Mouse (Mus musculus) neural tube, embryonic 13.5 days (tissue): ENCODE measurements at regions not wholly inside any gene's neighbourhood (a gene's known extent, or its start where the extent isn't known, plus 50 kb on each side); places are given as distances from the start of the nearest gene placed in this dataset.
A peak's percentile ranks its signal among the peaks of the same experiment; 100 is the strongest.

ENCODE experiments used
- ATAC-seq: fragments of 200-750 bp; cut with Nextera tagmentation; 2 replicates; pipeline ENCODE4 v1.8.0; 2017; ENCODE audit warnings: low read depth, mild to moderate bottlenecking, moderate TSS enrichment, moderate library complexity
- H3K27ac ChIP-seq: fragments of 300-500 bp; sonication (generic); replicated peaks from 2 replicates; pipeline ENCODE4 v1.5.1; 2015; ENCODE audit warnings: moderate library complexity, mild to moderate bottlenecking, inconsistent platforms
- H3K27me3 ChIP-seq: fragments of 300-500 bp; sonication (generic); 2 replicates; pipeline ENCODE4 v1.6.1; 2015; ENCODE audit warnings: mild to moderate bottlenecking, inconsistent platforms
- H3K36me3 ChIP-seq: fragments of 300-500 bp; sonication (generic); 2 replicates; pipeline ENCODE4 v1.6.1; 2015; ENCODE audit warnings: mild to moderate bottlenecking, inconsistent platforms
- H3K4me1 ChIP-seq: fragments of 300-500 bp; sonication (generic); replicated peaks from 2 replicates; pipeline ENCODE4 v1.6.1; 2015; ENCODE audit warnings: inconsistent platforms
- H3K4me2 ChIP-seq: fragments of 300-500 bp; sonication (generic); 2 replicates; pipeline ENCODE4 v1.6.1; 2015; ENCODE audit warnings: inconsistent platforms, mild to moderate bottlenecking, moderate library complexity
- H3K4me3 ChIP-seq: fragments of 300-500 bp; sonication (generic); 2 replicates; pipeline ENCODE4 v1.5.1; 2015; ENCODE audit warnings: mild to moderate bottlenecking, inconsistent platforms
- H3K9ac ChIP-seq: fragments of 300-500 bp; sonication (generic); 2 replicates; pipeline ENCODE4 v1.6.1; 2015; ENCODE audit warnings: moderate library complexity, mild to moderate bottlenecking, inconsistent platforms
- H3K9me3 ChIP-seq: fragments of 300-500 bp; sonication (generic); 2 replicates; pipeline ENCODE4 v1.6.1; 2016; ENCODE audit warnings: inconsistent platforms
- WGBS: fragments of 180-500 bp; shearing (Covaris S2); methylation state at CpG from one replicate; pipeline ENCODE4 v1.1.7; 2015; 5-methylcytosine and 5-hydroxymethylcytosine counted together

GRCm38 (mm10) chr16:64391440-64392197 is 210.6 kb downstream of the Csnka2ip start:
- Histone ChIP-seq H3K9ac (no peak overlapping the region), H3K36me3 (no peaks in the 10 kb centered on the region), H3K9me3 (no peaks in the 10 kb centered on the region), H3K27me3 (no peaks in the 10 kb centered on the region), H3K4me3 (no peak overlapping the region), H3K27ac (no peak overlapping the region), H3K4me2 (no peak overlapping the region), H3K4me1 (no peaks in the 10 kb centered on the region)
- 64% methylated on average over 8 of the region's 8 CpGs for WGBS
- ATAC-seq = no peak

GRCm38 (mm10) chr16:64368608-64369399 is 233.4 kb downstream of the Csnka2ip start:
- no peak overlapping the region for H3K27ac ChIP-seq
- no peaks in the 10 kb centered on the region for H3K4me1 ChIP-seq
- no peak overlapping the region for H3K9ac ChIP-seq
- no peaks in the 10 kb centered on the region for H3K9me3 ChIP-seq
- no peak for ATAC-seq
- 86% methylated on average over 13 of the region's 13 CpGs for WGBS
- H3K36me3 ChIP-seq = no peaks in the 10 kb centered on the region
- no peaks in the 10 kb centered on the region for H3K27me3 ChIP-seq
- no peak overlapping the region for H3K4me3 ChIP-seq
- no peak overlapping the region for H3K4me2 ChIP-seq

GRCm38 (mm10) chr16:64347940-64348339 is 254.3 kb downstream of the Csnka2ip start:
- H3K36me3 ChIP-seq = no peaks in the 10 kb centered on the region
- no peaks in the 10 kb centered on the region for H3K27me3 ChIP-seq
- no peak overlapping the region for H3K27ac ChIP-seq
- WGBS = 71% methylated on average over 10 of the region's 10 CpGs
- ATAC-seq = no peak
- H3K9ac ChIP-seq = no peak overlapping the region
- H3K4me3 ChIP-seq = no peak overlapping the region
- no peak overlapping the region for H3K4me2 ChIP-seq
- H3K9me3 ChIP-seq = no peaks in the 10 kb centered on the region
- no peaks in the 10 kb centered on the region for H3K4me1 ChIP-seq

- Histone ChIP-seq H3K36me3 (no peaks in the 10 kb centered on the region), H3K4me3 (no peak overlapping the region), H3K27ac (no peak overlapping the region), H3K4me2 (no peak overlapping the region), H3K9me3 (no peaks in the 10 kb centered on the region), H3K4me1 (peaks cover 12% of the 10 kb centered on the region), H3K27me3 (no peaks in the 10 kb centered on the region), H3K9ac (no peak overlapping the region)
- WGBS = 53% methylated on average over 1 of the region's 1 CpGs
- ATAC-seq = 0 out of 2 replicates have a peak, but pooled peaks have one; percentile 61
Measured at GRCm38 (mm10) chr16:64332887-64333455, 269.2 kb downstream of the Csnka2ip start.

GRCm38 (mm10) chr16:64332195-64332886 is 269.9 kb downstream of the Csnka2ip start:
- peak; percentile 92 for ATAC-seq
- 25% methylated on average over 8 of the region's 8 CpGs for WGBS
- Histone ChIP-seq H3K4me1 (peaks cover 12% of the 10 kb centered on the region), H3K9me3 (no peaks in the 10 kb centered on the region), H3K4me2 (no peak overlapping the region), H3K4me3 (no peak overlapping the region), H3K9ac (no peak overlapping the region), H3K27me3 (no peaks in the 10 kb centered on the region), H3K36me3 (no peaks in the 10 kb centered on the region), H3K27ac (no peak overlapping the region)

DNA sequence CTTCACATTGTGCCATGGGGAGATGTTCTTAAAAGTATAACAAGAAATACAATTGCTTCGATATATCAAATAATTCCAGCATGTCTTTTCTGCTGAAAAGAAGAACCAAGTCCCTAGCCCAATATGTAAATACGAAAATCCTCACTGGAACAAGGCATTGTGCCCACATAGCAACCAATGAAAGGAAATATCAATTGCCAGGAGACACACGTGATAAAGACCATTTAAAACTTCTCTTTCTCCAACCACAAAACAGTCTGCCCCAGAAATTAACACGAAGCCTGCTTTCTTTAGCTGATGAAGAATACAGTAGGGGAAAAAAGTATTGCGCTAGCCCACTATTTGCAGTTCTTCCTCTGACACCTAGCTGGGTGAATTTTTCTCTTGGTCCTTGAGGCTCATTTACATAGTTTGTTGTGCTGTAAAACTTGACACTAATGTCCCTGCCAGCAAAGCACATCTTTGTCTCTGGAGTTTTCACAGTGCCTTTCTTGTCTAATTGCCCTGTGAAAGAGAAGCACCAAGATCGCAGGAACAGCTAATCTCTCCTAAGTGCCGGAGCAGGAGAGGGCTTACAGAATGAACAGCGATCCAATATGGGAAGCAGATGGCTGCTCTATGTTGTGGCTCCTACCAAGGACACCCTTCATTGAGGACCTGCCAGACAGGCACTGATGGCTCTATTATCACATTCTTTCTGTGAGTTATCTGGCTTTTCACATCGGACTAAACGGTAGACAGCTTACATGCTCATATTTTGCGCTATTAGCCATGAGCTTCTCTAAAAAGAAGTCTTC is 272.7 kb downstream of the Csnka2ip start:
- Histone ChIP-seq H3K9ac (no peak overlapping the region), H3K27ac (0 out of 2 replicates have a peak overlapping the region, but pooled peaks have one; percentile 28), H3K4me3 (no peak overlapping the region), H3K36me3 (no peaks in the 10 kb centered on the region), H3K27me3 (no peaks in the 10 kb centered on the region), H3K9me3 (no peaks in the 10 kb centered on the region), H3K4me2 (peak overlapping the region; percentile 24; the same call in 1 of the 2 replicates), H3K4me1 (peaks cover 12% of the 10 kb centered on the region)
- ATAC-seq = no peak
- WGBS = 42% methylated on average over 11 of the region's 11 CpGs

GRCm38 (mm10) chr16:64318796-64319493 is 283.3 kb downstream of the Csnka2ip start:
- Histone ChIP-seq H3K9me3 (no peaks in the 10 kb centered on the region), H3K36me3 (no peaks in the 10 kb centered on the region), H3K9ac (no peak overlapping the region), H3K4me1 (no peaks in the 10 kb centered on the region), H3K27ac (no peak overlapping the region), H3K4me2 (no peak overlapping the region), H3K27me3 (no peaks in the 10 kb centered on the region), H3K4me3 (no peak overlapping the region)
- no peak for ATAC-seq
- 82% methylated on average over 4 of the region's 4 CpGs for WGBS

DNA sequence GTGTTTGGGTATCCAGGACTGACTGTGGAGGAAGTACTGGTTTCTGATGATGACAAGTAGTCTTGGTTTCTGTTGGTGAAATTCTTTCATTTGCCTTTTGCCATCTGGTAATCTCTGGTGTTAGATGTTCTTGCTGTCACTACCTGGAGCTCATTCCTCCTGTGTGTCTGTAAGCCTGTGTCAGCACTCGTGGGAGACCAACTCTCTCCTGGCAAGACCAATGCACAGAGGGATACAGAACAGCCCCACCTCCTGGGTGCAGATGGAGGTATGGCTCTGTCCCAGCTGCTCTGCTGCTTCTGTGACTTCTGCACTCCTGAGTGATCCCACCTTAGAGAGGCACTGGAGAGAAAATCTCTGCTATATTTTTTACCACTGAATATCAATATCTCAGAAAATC is 285.4 kb downstream of the Csnka2ip start:
- H3K36me3 ChIP-seq = no peaks in the 10 kb centered on the region
- H3K27me3 ChIP-seq = no peaks in the 10 kb centered on the region
- ATAC-seq = no peak
- H3K4me3 ChIP-seq = no peak overlapping the region
- no peaks in the 10 kb centered on the region for H3K4me1 ChIP-seq
- H3K27ac ChIP-seq = no peak overlapping the region
- no peaks in the 10 kb centered on the region for H3K9me3 ChIP-seq
- no peak overlapping the region for H3K9ac ChIP-seq
- WGBS = 69% methylated on average over 1 of the region's 1 CpGs
- H3K4me2 ChIP-seq = no peak overlapping the region

GRCm38 (mm10) chr16:64293507-64293906 is 308.7 kb downstream of the Csnka2ip start:
- ATAC-seq = no peak
- no peak overlapping the region for H3K4me2 ChIP-seq
- no peak overlapping the region for H3K27ac ChIP-seq
- 77% methylated on average over 3 of the region's 3 CpGs for WGBS
- H3K4me1 ChIP-seq = no peaks in the 10 kb centered on the region
- H3K27me3 ChIP-seq = no peaks in the 10 kb centered on the region
- H3K9ac ChIP-seq = no peak overlapping the region
- no peak overlapping the region for H3K4me3 ChIP-seq
- H3K9me3 ChIP-seq = no peaks in the 10 kb centered on the region
- H3K36me3 ChIP-seq = no peaks in the 10 kb centered on the region

DNA sequence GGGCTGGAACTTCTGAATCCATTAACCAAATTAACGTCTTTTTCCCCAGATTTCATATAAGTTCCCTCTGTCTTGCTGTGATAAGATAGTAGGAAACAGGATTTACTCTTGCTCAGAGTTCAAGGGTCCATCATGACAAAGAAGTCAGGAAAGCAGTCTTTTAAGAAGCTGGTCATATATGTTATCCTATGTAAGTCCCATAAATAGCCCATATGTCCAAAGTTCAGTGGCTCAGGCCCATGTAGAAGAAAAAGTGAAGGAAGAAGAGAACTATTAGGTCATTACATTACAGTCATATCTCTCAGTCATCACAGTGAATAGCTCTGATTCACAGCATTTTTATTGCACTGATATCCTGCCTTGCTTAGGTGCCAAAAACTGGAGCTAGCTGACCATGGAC is 316.9 kb downstream of the Csnka2ip start:
- Histone ChIP-seq H3K27me3 (no peaks in the 10 kb centered on the region), H3K36me3 (no peaks in the 10 kb centered on the region), H3K4me3 (no peak overlapping the region), H3K27ac (no peak overlapping the region), H3K4me2 (no peak overlapping the region), H3K9ac (no peak overlapping the region), H3K4me1 (no peaks in the 10 kb centered on the region), H3K9me3 (no peaks in the 10 kb centered on the region)
- WGBS = 59% methylated on average over 1 of the region's 1 CpGs
- ATAC-seq = no peak
